Mouse (Mus musculus) skeletal muscle tissue, adult 2 months (tissue): ENCODE measurements around the gene Trim40.
A peak's percentile ranks its signal among the peaks of the same experiment; 100 is the strongest.

Experiments
- DNase-seq: peaks from one replicate; pipeline ENCODE4 v3.0.0-alpha.2; 2012; ENCODE audit warnings: low read depth, low spot score

Gene Trim40

GRCm38 (mm10) chr17:36890073-36890903 is at the start of gene Trim40:
TSS of gene Trim40 (minus strand) at chr17:36890123.
- DNase-seq, result no peak

GRCm38 (mm10) chr17:36938056-36938455 is 48.1 kb upstream of the Trim40 start:
- no peak for DNase-seq

- no peak for DNase-seq
Observed at GRCm38 (mm10) chr17:36931806-36932205, 41.9 kb upstream of the Trim40 start.

GRCm38 (mm10) chr17:36931130-36931529 is 41.2 kb upstream of the Trim40 start:
- no peak for DNase-seq

GRCm38 (mm10) chr17:36930233-36930632 is 40.3 kb upstream of the Trim40 start:
- DNase-seq, result no peak

GRCm38 (mm10) chr17:36929236-36929932 is 39.5 kb upstream of the Trim40 start:
- DNase-seq, result no peak

GRCm38 (mm10) chr17:36927496-36928120 is 37.7 kb upstream of the Trim40 start:
- DNase-seq, result no peak

- no peak for DNase-seq
Observed at GRCm38 (mm10) chr17:36923491-36923890, 33.6 kb upstream of the Trim40 start.

- no peak for DNase-seq
Observed at GRCm38 (mm10) chr17:36922715-36923114, 32.8 kb upstream of the Trim40 start.

GRCm38 (mm10) chr17:36920239-36920638 is 30.3 kb upstream of the Trim40 start:
- DNase-seq, result no peak

GRCm38 (mm10) chr17:36915076-36915475 is 25.2 kb upstream of the Trim40 start:
- DNase-seq, result no peak

- peak; percentile 28 for DNase-seq
Observed at GRCm38 (mm10) chr17:36914108-36914507, 24.2 kb upstream of the Trim40 start.

GRCm38 (mm10) chr17:36912031-36912430 is 22.1 kb upstream of the Trim40 start:
- no peak for DNase-seq

- DNase-seq, result no peak
Observed at GRCm38 (mm10) chr17:36909802-36910201, 19.9 kb upstream of the Trim40 start.

- no peak for DNase-seq
Observed at GRCm38 (mm10) chr17:36908235-36908634, 18.3 kb upstream of the Trim40 start.

GRCm38 (mm10) chr17:36903651-36904050 is 13.7 kb upstream of the Trim40 start:
- DNase-seq, result no peak

GRCm38 (mm10) chr17:36900691-36901090 is 10.8 kb upstream of the Trim40 start:
- DNase-seq, result no peak

- DNase-seq, result no peak
Observed at GRCm38 (mm10) chr17:36900001-36900400, 10.1 kb upstream of the Trim40 start.

GRCm38 (mm10) chr17:36899376-36899775 is 9.5 kb upstream of the Trim40 start:
- no peak for DNase-seq

GRCm38 (mm10) chr17:36897552-36898205 is 7.8 kb upstream of the Trim40 start, which contains the start of gene Trim31:
TSS of gene Trim31 (plus strand) at chr17:36898118.
- DNase-seq, result no peak

- DNase-seq, result no peak
Observed at GRCm38 (mm10) chr17:36897065-36897464, 7.1 kb upstream of the Trim40 start.

- DNase-seq, result no peak
Observed at GRCm38 (mm10) chr17:36896583-36896982, 6.7 kb upstream of the Trim40 start.
